Mouse (Mus musculus): ENCODE data around the gene Gm35549. TPM values are rescaled to one million over a fixed set of nuclear protein-coding genes. Genes with fewer than 3 reads are reported as not detected.
A peak's percentile ranks its signal among the peaks of the same experiment; 100 is the strongest.
"Not testable (repeated sequence)": the region's sequence is repeated elsewhere in the genome, so short reads cannot be mapped to it uniquely, and the experiment has no call there.

The Gm35549 gene
- total and polyA plus RNA-seq, 2 experiments: not detected

GRCm38 (mm10) chr9:122855617-122856016, 11.8 kb upstream of the Gm35549 start:
- 86% methylated on average over 4 of the region's 4 CpGs for WGBS
- peak; percentile 73 for DNase-seq (ENCODE audit: extremely low read depth, low read depth, low spot score)
- Histone ChIP-seq H3K4me1 (ENCODE audit: control insufficient read depth, insufficient read depth, low read length) (peaks cover 4% of the 10 kb centered on the region), H3K27me3 (ENCODE audit: control insufficient read depth, insufficient read depth, low read length) (no peaks in the 10 kb centered on the region), H3K79me2 (ENCODE audit: control insufficient read depth, insufficient read depth, low read length) (no peaks in the 10 kb centered on the region), H3K27ac (replicated peaks; ENCODE audit: insufficient read depth, low read depth, low read length) (peak overlapping the region; percentile 41; the same call in 1 of the 2 replicates), H3K36me3 (ENCODE audit: control insufficient read depth, insufficient read depth, low read length) (peaks cover 92% of the 10 kb centered on the region), H3K9ac (ENCODE audit: low read depth, low read length) (no peak overlapping the region), H3K4me3 (ENCODE audit: insufficient read depth, low read depth, low read length) (no peak overlapping the region)
- TF ChIP-seq POLR2A (IDR thresholded peaks at IDR 0.05; ENCODE audit: extremely low read depth, insufficient read depth, low read length) (no peak), CTCF (IDR thresholded peaks at IDR 0.05; ENCODE audit: low read depth, low read length) (no peak)

DNA sequence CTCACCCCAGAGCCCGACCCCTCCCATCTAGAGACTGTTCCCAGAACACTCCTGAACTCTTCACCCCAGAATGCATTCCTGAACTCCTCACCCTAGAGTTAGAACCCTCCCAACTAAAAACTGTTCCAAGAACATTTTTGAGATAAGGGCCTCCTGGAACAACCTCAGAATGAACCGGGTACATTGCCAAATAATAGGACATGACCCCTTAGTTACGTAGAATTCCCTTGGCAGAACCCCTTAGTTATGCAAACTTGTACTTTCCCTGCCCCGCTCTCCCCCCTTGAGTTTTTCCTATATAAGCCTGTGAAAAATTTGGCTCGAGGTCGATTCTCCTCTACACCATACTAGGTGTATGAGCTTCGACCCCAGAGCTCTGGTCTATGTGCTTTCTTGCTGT, 11.3 kb upstream of the Gm35549 start:
- H3K9ac ChIP-seq (ENCODE audit: low read depth, low read length); DNase-seq (ENCODE audit: extremely low read depth, low read depth, low spot score); H3K79me2 ChIP-seq (ENCODE audit: control insufficient read depth, insufficient read depth, low read length); H3K4me1 ChIP-seq (ENCODE audit: control insufficient read depth, insufficient read depth, low read length); H3K4me3 ChIP-seq (ENCODE audit: insufficient read depth, low read depth, low read length); H3K27me3 ChIP-seq (ENCODE audit: control insufficient read depth, insufficient read depth, low read length): not testable (repeated sequence)
- 26% methylated on average over 2 of the region's 7 CpGs for WGBS
- peak overlapping the region; percentile 41; the same call in 1 of the 2 replicates for H3K27ac ChIP-seq (replicated peaks; ENCODE audit: insufficient read depth, low read depth, low read length)
- peaks cover 92% of the 10 kb centered on the region for H3K36me3 ChIP-seq (ENCODE audit: control insufficient read depth, insufficient read depth, low read length)

DNA sequence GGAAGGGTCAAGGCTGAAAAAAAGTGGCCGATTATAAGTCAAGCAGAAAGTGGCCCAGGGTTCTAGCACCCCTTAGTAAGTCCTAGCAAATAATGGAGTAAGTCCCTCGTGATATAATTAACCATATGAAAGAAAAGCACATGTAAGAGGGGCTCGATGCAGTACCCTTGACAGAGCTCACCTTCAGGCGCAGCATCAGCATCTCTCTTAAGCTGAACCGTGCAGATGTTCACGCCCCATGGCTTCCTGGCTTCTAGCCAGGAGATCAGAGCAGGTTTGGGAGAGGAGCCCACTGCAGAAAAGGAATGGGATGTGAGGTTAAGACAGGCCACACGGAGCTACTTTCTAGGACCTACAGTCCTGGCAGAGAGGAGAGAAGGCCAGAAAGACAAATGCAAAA, 10.7 kb upstream of the Gm35549 start:
- WGBS: 93% methylated on average over 7 of the region's 7 CpGs
- H3K36me3 ChIP-seq (ENCODE audit: control insufficient read depth, insufficient read depth, low read length): peaks cover 91% of the 10 kb centered on the region
- no peak overlapping the region for H3K9ac ChIP-seq (ENCODE audit: low read depth, low read length)

DNA sequence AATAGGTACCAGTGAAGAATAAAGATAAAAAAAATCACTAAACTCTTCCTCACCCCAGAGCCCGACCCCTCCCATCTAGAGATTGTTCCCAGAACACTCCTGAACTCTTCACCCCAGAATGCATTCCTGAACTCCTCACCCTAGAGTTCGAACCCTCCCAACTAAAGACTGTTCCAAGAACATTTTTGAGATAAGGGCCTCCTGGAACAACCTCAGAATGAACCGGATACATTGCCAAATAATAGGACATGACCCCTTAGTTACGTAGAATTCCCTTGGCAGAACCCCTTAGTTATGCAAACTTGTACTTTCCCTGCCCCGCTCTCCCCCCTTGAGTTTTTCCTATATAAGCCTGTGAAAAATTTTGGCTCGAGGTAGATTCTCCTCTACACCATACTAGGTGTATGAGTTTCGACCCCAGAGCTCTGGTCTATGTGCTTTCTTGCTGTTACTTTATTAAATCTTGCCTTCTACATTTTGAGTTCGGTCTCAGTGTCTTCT, 4.0 kb upstream of the Gm35549 start:
- Histone ChIP-seq H3K27ac (replicated peaks; ENCODE audit: insufficient read depth, low read depth, low read length) (peak overlapping the region; percentile 39; the same call in 1 of the 2 replicates), H3K4me1 (ENCODE audit: control insufficient read depth, insufficient read depth, low read length) (peaks cover 10% of the 10 kb centered on the region; the same call in 1 of the 2 replicates), H3K36me3 (ENCODE audit: control insufficient read depth, insufficient read depth, low read length) (peaks cover 32% of the 10 kb centered on the region)
- 29% methylated on average over 6 of the region's 8 CpGs for WGBS
- H3K9ac ChIP-seq (ENCODE audit: low read depth, low read length); H3K27me3 ChIP-seq (ENCODE audit: control insufficient read depth, insufficient read depth, low read length); H3K4me3 ChIP-seq (ENCODE audit: insufficient read depth, low read depth, low read length); H3K79me2 ChIP-seq (ENCODE audit: control insufficient read depth, insufficient read depth, low read length); DNase-seq (ENCODE audit: extremely low read depth, low read depth, low spot score): not testable (repeated sequence)

More for the DNA sequence above, 10.7 kb upstream of the Gm35549 start:
- no peaks in the 10 kb centered on the region for H3K27me3 ChIP-seq (ENCODE audit: control insufficient read depth, insufficient read depth, low read length)
- H3K27ac ChIP-seq (replicated peaks; ENCODE audit: insufficient read depth, low read depth, low read length): peak overlapping the region; percentile 58
- H3K4me3 ChIP-seq (ENCODE audit: insufficient read depth, low read depth, low read length): no peak overlapping the region
- TF ChIP-seq CTCF (IDR thresholded peaks at IDR 0.05; ENCODE audit: low read depth, low read length) (no peak), POLR2A (IDR thresholded peaks at IDR 0.05; ENCODE audit: extremely low read depth, insufficient read depth, low read length) (no peak)
- H3K4me1 ChIP-seq (ENCODE audit: control insufficient read depth, insufficient read depth, low read length): peaks cover 4% of the 10 kb centered on the region
- no peaks in the 10 kb centered on the region for H3K79me2 ChIP-seq (ENCODE audit: control insufficient read depth, insufficient read depth, low read length)
- DNase-seq (ENCODE audit: extremely low read depth, low read depth, low spot score): no peak

- TF ChIP-seq POLR2A (IDR thresholded peaks at IDR 0.05; ENCODE audit: extremely low read depth, insufficient read depth, low read length): no peak
- TF ChIP-seq CTCF (IDR thresholded peaks at IDR 0.05; ENCODE audit: low read depth, low read length): no peak
- H3K36me3 ChIP-seq (ENCODE audit: control insufficient read depth, insufficient read depth, low read length): peaks cover 15% of the 10 kb centered on the region
- DNase-seq (ENCODE audit: extremely low read depth, low read depth, low spot score): peak; percentile 52
- peaks cover 10% of the 10 kb centered on the region; the same call in 1 of the 2 replicates for H3K4me1 ChIP-seq (ENCODE audit: control insufficient read depth, insufficient read depth, low read length)
- no peaks in the 10 kb centered on the region for H3K27me3 ChIP-seq (ENCODE audit: control insufficient read depth, insufficient read depth, low read length)
- no peak overlapping the region for H3K4me3 ChIP-seq (ENCODE audit: insufficient read depth, low read depth, low read length)
- H3K79me2 ChIP-seq (ENCODE audit: control insufficient read depth, insufficient read depth, low read length): no peaks in the 10 kb centered on the region
- H3K27ac ChIP-seq (replicated peaks; ENCODE audit: insufficient read depth, low read depth, low read length): peak overlapping the region; percentile 77
- H3K9ac ChIP-seq (ENCODE audit: low read depth, low read length): no peak overlapping the region
These were observed 2.3 kb upstream of the Gm35549 start for GRCm38 (mm10) chr9:122846156-122846555.

GRCm38 (mm10) chr9:122845621-122846020, 1.8 kb upstream of the Gm35549 start:
- DNase-seq (ENCODE audit: extremely low read depth, low read depth, low spot score): peak; percentile 90
- Histone ChIP-seq H3K27ac (replicated peaks; ENCODE audit: insufficient read depth, low read depth, low read length) (peak overlapping the region; percentile 77; the same call in 1 of the 2 replicates), H3K9ac (ENCODE audit: low read depth, low read length) (no peak overlapping the region), H3K4me1 (ENCODE audit: control insufficient read depth, insufficient read depth, low read length) (peaks cover 10% of the 10 kb centered on the region; the same call in 1 of the 2 replicates), H3K79me2 (ENCODE audit: control insufficient read depth, insufficient read depth, low read length) (no peaks in the 10 kb centered on the region), H3K4me3 (ENCODE audit: insufficient read depth, low read depth, low read length) (no peak overlapping the region), H3K36me3 (ENCODE audit: control insufficient read depth, insufficient read depth, low read length) (peaks cover 11% of the 10 kb centered on the region), H3K27me3 (ENCODE audit: control insufficient read depth, insufficient read depth, low read length) (no peaks in the 10 kb centered on the region)
- 29% methylated on average over 3 of the region's 3 CpGs for WGBS
- no peak for TF ChIP-seq POLR2A (IDR thresholded peaks at IDR 0.05; ENCODE audit: extremely low read depth, insufficient read depth, low read length)
- TF ChIP-seq CTCF (IDR thresholded peaks at IDR 0.05; ENCODE audit: low read depth, low read length): no peak
